Mouse (Mus musculus) ES-E14 (cell line): ENCODE measurements around the gene Arl5c. TPM values are rescaled to one million over a fixed set of nuclear protein-coding genes. Genes with fewer than 3 reads are reported as not detected.

ENCODE experiments used
- DNase-seq: peaks from one replicate; pipeline ENCODE4 v3.0.0-alpha.2; 2013; ENCODE audit warnings: low read depth, low spot score
- H3K27ac ChIP-seq: 2 replicates; pipeline ENCODE4 v1.5.1; 2012; ENCODE audit warnings: low read depth, mild to moderate bottlenecking, low read length, moderate library complexity, mixed read lengths; ENCODE audit not compliant: poor library complexity, insufficient read depth, severe bottlenecking
- H3K36me3 ChIP-seq: 2 replicates; pipeline ENCODE4 v1.6.1; 2012; ENCODE audit warnings: mild to moderate bottlenecking, low read length, moderate library complexity, mixed read lengths; ENCODE audit not compliant: control insufficient read depth, poor library complexity, insufficient read depth, severe bottlenecking
- H3K4me1 ChIP-seq, 2 experiments: fragments of 150-350 bp in 1 of 2; sonication (generic) in 1 of 2; 2 replicates each; pipeline ENCODE4 v1.6.1; 2012; ENCODE audit warnings: low read length in 2 of 2, mild to moderate bottlenecking in 1 of 2, mixed read lengths in 1 of 2; ENCODE audit not compliant: control insufficient read depth in 2 of 2, insufficient read depth in 2 of 2, poor library complexity in 1 of 2
- H3K4me3 ChIP-seq, 2 experiments: fragments of 150-350 bp in 1 of 2; sonication (generic) in 1 of 2; 2 replicates each; pipeline ENCODE4 v1.5.1; 2012; ENCODE audit warnings: low read length in 2 of 2, low read depth in 1 of 2, mild to moderate bottlenecking in 1 of 2, mixed read lengths in 1 of 2; ENCODE audit not compliant: insufficient read depth in 1 of 2, poor library complexity in 1 of 2, severe bottlenecking in 1 of 2
- H3K9ac ChIP-seq: 2 replicates; pipeline ENCODE4 v1.6.1; 2012; ENCODE audit warnings: low read depth, mild to moderate bottlenecking, low read length, mixed read lengths; ENCODE audit not compliant: poor library complexity, insufficient read depth, severe bottlenecking
- H3K9me3 ChIP-seq: fragments of 150-350 bp; sonication (generic); 2 replicates; pipeline ENCODE4 v1.6.1; 2012; ENCODE audit warnings: low read depth, mild to moderate bottlenecking, low read length; ENCODE audit not compliant: control insufficient read depth, insufficient read depth
- CHD2 ChIP-seq: IDR thresholded peaks from 2 replicates; pipeline ENCODE4 v1.6.1; 2014; ENCODE audit warnings: mild to moderate bottlenecking, low read depth, low read length, inconsistent platforms
- HCFC1 ChIP-seq: IDR thresholded peaks from 2 replicates; pipeline ENCODE4 v1.6.1; 2012; ENCODE audit warnings: low read length, inconsistent platforms, borderline replicate concordance; ENCODE audit not compliant: insufficient read depth
- MAFK ChIP-seq: IDR thresholded peaks from 2 replicates; pipeline ENCODE4 v1.6.1; 2014; ENCODE audit warnings: mild to moderate bottlenecking, low read depth, low read length, inconsistent platforms; ENCODE audit not compliant: insufficient read depth
- ZC3H11A ChIP-seq: IDR thresholded peaks from 2 replicates; pipeline ENCODE4 v1.6.1; 2012; ENCODE audit warnings: low read depth, mild to moderate bottlenecking, inconsistent platforms, low read length, borderline replicate concordance
- ZNF384 ChIP-seq: IDR thresholded peaks from 2 replicates; pipeline ENCODE4 v1.6.1; 2012; ENCODE audit warnings: low read depth, low read length, inconsistent platforms
- in situ Hi-C, 2 experiments: fragments of 600-800 bp; cut with MboI; formaldehyde crosslinking; loops; one replicate each; pipeline ENCODE4 v1.15.1; 2025; ENCODE audit warnings: low sequenced_read_pairs in 2 of 2, inconsistent platforms in 1 of 2; ENCODE audit not compliant: unreplicated experiment in 2 of 2
- total RNA-seq: library from RNA; depleted of rRNA; stranded (reverse); fragments of 300-350 nt; gene quantifications from 2 replicates; pipeline ENCODE4 v1.2.3, GENCODE M21; 2012

The Arl5c gene
- total RNA-seq, 1 experiment = 2.9 TPM

- Histone ChIP-seq H3K4me3 (peak overlapping the region; percentile 84 to 85), H3K9ac (peak overlapping the region; percentile 85), H3K9me3 (no peaks in the 10 kb centered on the region), H3K4me1 (peaks cover 0 to 16% of the 10 kb centered on the region in 2 experiments; a peak in 2 of 4 replicates), H3K27ac (peak overlapping the region; percentile 52), H3K36me3 (no peaks in the 10 kb centered on the region)
- in situ Hi-C loops = loop anchor here in 1 of 2 experiments (5.0 kb wide), 1 partner anchor 86 kb away; no protein-coding TSS in a partner anchor
- TF ChIP-seq MAFK = peak; percentile 88
- no peak for TF ChIP-seq HCFC1
- no peak for DNase-seq
Observed at GRCm38 (mm10) chr11:97988530-97989096, 7.4 kb downstream of the Arl5c start.

GRCm38 (mm10) chr11:97987551-97988526, 8.1 kb downstream of the Arl5c start:
- Histone ChIP-seq H3K27ac (peak overlapping the region; percentile 69), H3K9me3 (no peaks in the 10 kb centered on the region), H3K9ac (peak overlapping the region; percentile 85), H3K36me3 (no peaks in the 10 kb centered on the region), H3K4me3 (peak overlapping the region; percentile 84 to 85), H3K4me1 (peaks cover 0 to 23% of the 10 kb centered on the region in 2 experiments; a peak in 2 of 4 replicates)
- in situ Hi-C loops = loop anchor here in 1 of 2 experiments (5.0 kb wide), 1 partner anchor 86 kb away; no protein-coding TSS in a partner anchor
- DNase-seq = peak; percentile 96
- TF ChIP-seq HCFC1 (peak; percentile 67; the same call in 1 of the 2 replicates), MAFK (peak; percentile 91), ZNF384 (0 out of 2 replicates have a peak, but pooled peaks have one; percentile 25), CHD2 (no peak), ZC3H11A (peak; percentile 98)

GRCm38 (mm10) chr11:97986738-97987465, 9.1 kb downstream of the Arl5c start:
- in situ Hi-C loops = loop anchor here in 1 of 2 experiments (5.0 kb wide), 1 partner anchor 85 kb away; no protein-coding TSS in a partner anchor
- no peaks in the 10 kb centered on the region for H3K9me3 ChIP-seq
- no peaks in the 10 kb centered on the region for H3K36me3 ChIP-seq
- DNase-seq = no peak
- no peak overlapping the region for H3K27ac ChIP-seq
- peaks cover 0 to 25% of the 10 kb centered on the region in 2 experiments; a peak in 2 of 4 replicates for H3K4me1 ChIP-seq
- H3K9ac ChIP-seq = peak overlapping the region; percentile 70; the same call in 1 of the 2 replicates
- TF ChIP-seq MAFK (no peak), CHD2 (no peak)
- H3K4me3 ChIP-seq = peak overlapping the region; percentile 84 to 90
